Mouse (Mus musculus) heart, embryonic 14.5 days (tissue): Measurements from ENCODE around the gene Furin. TPM values are rescaled to one million over a fixed set of nuclear protein-coding genes. Genes with fewer than 3 reads are reported as not detected.

Source experiments
- ATAC-seq: fragments of 200-750 bp; cut with Nextera tagmentation; 2 replicates; pipeline ENCODE4 v1.8.0; 2017; ENCODE audit warnings: low read depth, moderate TSS enrichment; ENCODE audit not compliant: insufficient number of reproducible peaks, insufficient read depth, low FRiP score
- H3K27ac ChIP-seq, 2 experiments: fragments of 200-500 bp in 1 of 2; fragments of 300-500 bp in 1 of 2; sonication (generic) in 1 of 2; replicated peaks in 1 of 2; 2 replicates each; pipeline ENCODE4 v1.5.1; 2012 to 2014; ENCODE audit warnings: low read depth in 2 of 2, low read length in 2 of 2, control low read depth in 1 of 2, mild to moderate bottlenecking in 1 of 2, mixed read lengths in 1 of 2; ENCODE audit not compliant: control insufficient read depth in 1 of 2, insufficient read depth in 1 of 2
- H3K27me3 ChIP-seq: fragments of 300-500 bp; sonication (generic); 2 replicates; pipeline ENCODE4 v1.6.1; 2014; ENCODE audit warnings: mild to moderate bottlenecking, low read length, control low read depth; ENCODE audit not compliant: control insufficient read depth, insufficient read depth
- H3K36me3 ChIP-seq: fragments of 300-500 bp; sonication (generic); 2 replicates; pipeline ENCODE4 v1.6.1; 2014; ENCODE audit warnings: mild to moderate bottlenecking, control low read depth, low read length, mixed read lengths; ENCODE audit not compliant: control insufficient read depth, insufficient read depth
- H3K4me1 ChIP-seq, 2 experiments: fragments of 200-500 bp in 1 of 2; fragments of 300-500 bp in 1 of 2; sonication (generic) in 1 of 2; 2 replicates each; pipeline ENCODE4 v1.6.1; 2012 to 2014; ENCODE audit warnings: low read length in 2 of 2, control low read depth in 1 of 2, mixed read lengths in 1 of 2; ENCODE audit not compliant: control insufficient read depth in 2 of 2, insufficient read depth in 2 of 2
- H3K4me2 ChIP-seq: fragments of 300-500 bp; sonication (generic); 2 replicates; pipeline ENCODE4 v1.6.1; 2014; ENCODE audit warnings: mild to moderate bottlenecking, low read length
- H3K4me3 ChIP-seq, 2 experiments: fragments of 200-500 bp in 1 of 2; fragments of 300-500 bp in 1 of 2; sonication (generic) in 1 of 2; 2 replicates each; pipeline ENCODE4 v1.5.1; 2012 to 2014; ENCODE audit warnings: low read length in 2 of 2, mild to moderate bottlenecking in 2 of 2, control low read depth in 1 of 2, low read depth in 1 of 2, moderate library complexity in 1 of 2; ENCODE audit not compliant: control insufficient read depth in 1 of 2, insufficient read depth in 1 of 2
- H3K9ac ChIP-seq: fragments of 300-500 bp; sonication (generic); 2 replicates; pipeline ENCODE4 v1.6.1; 2014; ENCODE audit warnings: mild to moderate bottlenecking, low read length
- H3K9me3 ChIP-seq: fragments of 300-500 bp; sonication (generic); 2 replicates; pipeline ENCODE4 v1.6.1; 2016; ENCODE audit warnings: low read length, control low read depth; ENCODE audit not compliant: control insufficient read depth
- WGBS: fragments of 180-500 bp; shearing (Covaris S2); extraction: QIAGEN DNeasy Blood & Tissue Kit; methylation state at CpG from one replicate; pipeline ENCODE4 v1.1.7; 2014; 5-methylcytosine and 5-hydroxymethylcytosine counted together
- polyA plus RNA-seq: library from polyadenylated mRNA; unstranded; fragments of >200 nt; fragmentation: Nextera tagmentation; extraction: Ambion mirVana; gene quantifications from 2 replicates; pipeline ENCODE4 v1.2.1, GENCODE M21; 2014

Furin gene
- polyA plus RNA-seq, 1 experiment from 2014 or later, result 25.2 TPM

GRCm38 (mm10) chr7:80407712-80408111 is 2.5 kb upstream of the Furin start:
- 75% methylated on average over 9 of the region's 9 CpGs for WGBS
- peaks cover 6 to 23% of the 10 kb centered on the region in 2 experiments for H3K4me1 ChIP-seq

GRCm38 (mm10) chr7:80406186-80406585 is 950 bp upstream of the Furin start:
- H3K4me2 ChIP-seq, result no peak overlapping the region
- H3K4me3 ChIP-seq, result no peak overlapping the region
- no peak overlapping the region for H3K27ac ChIP-seq
- 75% methylated on average over 3 of the region's 3 CpGs for WGBS
- no peaks in the 10 kb centered on the region for H3K9me3 ChIP-seq
- H3K4me1 ChIP-seq, result peaks cover 8 to 22% of the 10 kb centered on the region in 2 experiments
- no peak for ATAC-seq
- H3K9ac ChIP-seq, result no peak overlapping the region
- H3K36me3 ChIP-seq, result no peaks in the 10 kb centered on the region
- H3K27me3 ChIP-seq, result no peaks in the 10 kb centered on the region

More at GRCm38 (mm10) chr7:80407712-80408111, 2.5 kb upstream of the Furin start:
- H3K4me2 ChIP-seq, result no peak overlapping the region
- no peak for ATAC-seq
- H3K9ac ChIP-seq, result no peak overlapping the region
- no peaks in the 10 kb centered on the region for H3K36me3 ChIP-seq
- no peaks in the 10 kb centered on the region for H3K9me3 ChIP-seq
- H3K27ac ChIP-seq, result no peak overlapping the region
- no peak overlapping the region for H3K4me3 ChIP-seq
- H3K27me3 ChIP-seq, result no peaks in the 10 kb centered on the region

DNA sequence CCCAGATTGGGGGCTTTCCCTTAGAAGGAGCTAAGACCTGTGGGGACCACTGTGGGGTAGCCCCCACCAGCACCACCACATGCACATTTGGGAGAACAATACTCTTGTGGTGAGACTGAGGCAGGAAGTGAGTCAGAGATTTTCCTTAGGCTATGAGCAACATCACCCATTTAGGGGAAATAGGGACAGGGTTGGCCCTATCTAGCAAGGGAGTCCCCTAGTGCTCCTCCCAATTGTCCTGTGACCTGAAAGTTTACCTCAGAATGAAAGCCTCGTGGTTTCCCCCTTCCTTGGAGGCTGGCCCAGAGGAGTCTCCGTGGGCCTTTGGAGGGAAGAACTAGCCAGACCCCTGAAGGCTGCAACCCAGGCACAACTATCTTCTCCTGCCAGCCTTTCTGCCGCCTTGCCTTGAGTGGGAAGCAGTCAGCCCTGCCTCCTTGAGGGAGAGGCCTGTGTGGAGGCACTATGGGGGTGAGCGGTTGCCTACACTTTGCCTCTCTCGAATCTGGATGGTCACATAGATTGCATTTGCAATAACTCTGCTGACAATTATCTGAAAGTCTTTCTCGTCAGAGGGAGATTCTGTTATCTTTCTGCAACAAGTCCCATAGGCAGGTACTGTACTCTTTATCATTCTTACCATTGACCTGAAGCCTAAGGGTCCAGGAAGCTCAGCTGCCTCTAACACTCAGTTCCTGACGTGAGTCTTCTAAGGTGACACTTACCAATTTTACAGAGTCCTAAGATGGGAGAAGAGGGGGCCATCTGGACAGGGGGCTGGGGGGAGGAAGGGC is 938 bp downstream of the Furin start:
- H3K9me3 ChIP-seq, result no peaks in the 10 kb centered on the region
- peaks cover 21 to 41% of the 10 kb centered on the region in 2 experiments for H3K4me1 ChIP-seq
- no peak overlapping the region for H3K9ac ChIP-seq
- H3K27ac ChIP-seq, result peak overlapping the region; percentile 59 to 97
- no peaks in the 10 kb centered on the region for H3K27me3 ChIP-seq
- H3K4me2 ChIP-seq, result no peak overlapping the region
- no peak for ATAC-seq
- no peak overlapping the region for H3K4me3 ChIP-seq
- WGBS, result 53% methylated on average over 7 of the region's 7 CpGs
- no peaks in the 10 kb centered on the region for H3K36me3 ChIP-seq

- Histone ChIP-seq H3K27me3 (no peaks in the 10 kb centered on the region), H3K4me3 (peak overlapping the region in 1 of 2 experiments; percentile 83; a peak in 1 of 4 replicates), H3K36me3 (no peaks in the 10 kb centered on the region; the same call in 1 of the 2 replicates), H3K4me1 (peaks cover 21 to 48% of the 10 kb centered on the region in 2 experiments), H3K9ac (peak overlapping the region; percentile 98; the same call in 1 of the 2 replicates), H3K27ac (peak overlapping the region; percentile 59 to 97), H3K9me3 (no peaks in the 10 kb centered on the region), H3K4me2 (peak overlapping the region; percentile 72)
- 34% methylated on average over 9 of the region's 9 CpGs for WGBS
- no peak for ATAC-seq
Measured at GRCm38 (mm10) chr7:80403551-80403950, 1.7 kb downstream of the Furin start.

GRCm38 (mm10) chr7:80402651-80403321 is 2.5 kb downstream of the Furin start:
- no peaks in the 10 kb centered on the region for H3K9me3 ChIP-seq
- peak overlapping the region; percentile 98 for H3K9ac ChIP-seq
- peak overlapping the region; percentile 83 for H3K4me3 ChIP-seq
- under 1% methylated on average over 53 of the region's 92 CpGs for WGBS
- H3K27ac ChIP-seq, result peak overlapping the region; percentile 75 to 97
- H3K4me2 ChIP-seq, result peak overlapping the region; percentile 72
- peaks cover 21 to 51% of the 10 kb centered on the region in 2 experiments for H3K4me1 ChIP-seq
- H3K36me3 ChIP-seq, result peaks cover 7% of the 10 kb centered on the region
- peak; percentile 66 for ATAC-seq
- H3K27me3 ChIP-seq, result no peaks in the 10 kb centered on the region

DNA sequence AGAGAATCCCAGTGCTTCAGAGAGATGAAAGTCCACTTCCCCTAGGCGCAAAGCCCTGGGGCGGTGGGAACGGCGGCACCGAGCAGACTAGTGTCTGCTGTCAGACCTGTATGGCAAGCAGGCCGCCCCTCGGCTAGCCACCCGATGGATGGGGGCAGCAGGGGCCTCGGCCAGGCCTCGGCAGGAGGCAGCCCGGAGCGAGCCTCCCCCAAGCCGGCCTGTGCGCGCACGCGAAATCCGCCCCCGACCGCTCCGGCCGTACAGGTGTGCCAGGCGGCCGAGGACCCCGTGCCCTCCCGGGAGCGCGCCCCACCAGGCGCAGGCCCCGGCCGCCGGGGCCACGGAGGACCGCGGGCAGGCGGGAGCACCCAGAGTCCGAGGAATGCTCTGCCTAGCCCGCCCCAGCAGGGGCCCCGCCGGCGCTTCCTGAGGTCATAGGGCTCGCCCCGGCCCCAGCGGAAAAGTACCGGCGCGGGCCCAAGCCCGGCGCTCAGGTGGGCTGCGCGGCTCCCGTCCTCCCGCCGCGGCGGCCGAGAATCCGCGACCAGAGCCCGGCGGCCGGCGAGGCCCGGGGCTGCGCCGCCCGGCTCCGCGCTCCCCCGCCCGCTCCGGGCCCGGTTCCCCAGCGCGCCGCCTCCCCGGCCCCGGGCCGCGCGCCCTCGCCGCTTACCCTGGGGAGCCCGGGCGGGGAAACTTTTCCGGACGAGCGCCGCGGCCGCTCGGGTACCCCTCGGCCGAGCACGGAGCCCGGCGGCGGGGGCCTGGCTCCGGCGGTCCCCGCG is 3.2 kb downstream of the Furin start:
- under 1% methylated on average over 56 of the region's 102 CpGs for WGBS
- peaks cover 21 to 51% of the 10 kb centered on the region in 2 experiments for H3K4me1 ChIP-seq
- H3K27me3 ChIP-seq, result no peaks in the 10 kb centered on the region
- H3K4me3 ChIP-seq, result peak overlapping the region; percentile 83
- H3K4me2 ChIP-seq, result peak overlapping the region; percentile 72
- ATAC-seq, result peak; percentile 38
- peak overlapping the region; percentile 75 to 97 for H3K27ac ChIP-seq
- H3K9ac ChIP-seq, result peak overlapping the region; percentile 98
- no peaks in the 10 kb centered on the region for H3K9me3 ChIP-seq
- peaks cover 15% of the 10 kb centered on the region for H3K36me3 ChIP-seq
